Mouse (Mus musculus): ENCODE measurements around the gene Mfsd10. TPM values are rescaled to one million over a fixed set of nuclear protein-coding genes. Genes with fewer than 3 reads are reported as not detected.

The Mfsd10 gene
- polyA plus RNA-seq (2014; fragmentation: Illumina TruSeq; extraction: RNeasy Lipid Tissue Mini Kit (QIAGEN cat#74804); ENCODE audit: low read depth, low replicate concordance): 1.3 TPM

GRCm38 (mm10) chr5:34636481-34637287 lies at the start of gene Mfsd10:
Gene Mfsd10 (minus strand): TSS chr5:34637212.

GRCm38 (mm10) chr5:34659686-34660590 lies 22.9 kb upstream of the Mfsd10 start, which contains the start of the genes Nop14 and Grk4:
Gene Nop14 (minus strand): TSS chr5:34660148.
Gene Grk4 (plus strand): TSS chr5:34660379.

Other genes with a start within 250 kb of the Mfsd10 start
- 2.8 TPM for gene Tnip2, start 123.2 kb downstream of the Mfsd10 start, polyA plus RNA-seq (2014; fragmentation: Illumina TruSeq; extraction: RNeasy Lipid Tissue Mini Kit (QIAGEN cat#74804); ENCODE audit: low read depth, low replicate concordance)
- gene Sh3bp2, start 111.4 kb downstream of the Mfsd10 start, polyA plus RNA-seq (2014; fragmentation: Illumina TruSeq; extraction: RNeasy Lipid Tissue Mini Kit (QIAGEN cat#74804); ENCODE audit: low read depth, low replicate concordance): 0.62 TPM
- gene Add1, start 63.5 kb downstream of the Mfsd10 start, polyA plus RNA-seq (2014; fragmentation: Illumina TruSeq; extraction: RNeasy Lipid Tissue Mini Kit (QIAGEN cat#74804); ENCODE audit: low read depth, low replicate concordance): 35.9 TPM
- gene Nop14, start 22.9 kb upstream of the Mfsd10 start, polyA plus RNA-seq (2014; fragmentation: Illumina TruSeq; extraction: RNeasy Lipid Tissue Mini Kit (QIAGEN cat#74804); ENCODE audit: low read depth, low replicate concordance): 115 TPM
- gene Grk4, start 23.2 kb upstream of the Mfsd10 start, polyA plus RNA-seq (2014; fragmentation: Illumina TruSeq; extraction: RNeasy Lipid Tissue Mini Kit (QIAGEN cat#74804); ENCODE audit: low read depth, low replicate concordance): 309 TPM
- 11.9 TPM for gene Htt, start 124.5 kb upstream of the Mfsd10 start, polyA plus RNA-seq (2014; fragmentation: Illumina TruSeq; extraction: RNeasy Lipid Tissue Mini Kit (QIAGEN cat#74804); ENCODE audit: low read depth, low replicate concordance)